Mouse (Mus musculus) embryonic facial prominence, embryonic 13.5 days (tissue): ENCODE data around the gene Ube3a. TPM values are rescaled to one million over a fixed set of nuclear protein-coding genes. Genes with fewer than 3 reads are reported as not detected.

Experiments used
- ATAC-seq: fragments of 200-750 bp; cut with Nextera tagmentation; 2 replicates; pipeline ENCODE4 v1.8.0; 2017; ENCODE audit warnings: low read depth; ENCODE audit not compliant: insufficient number of reproducible peaks, insufficient read depth, low FRiP score, low TSS enrichment
- H3K27ac ChIP-seq: fragments of 300-500 bp; sonication (generic); 2 replicates; pipeline ENCODE4 v1.5.1; 2015; ENCODE audit warnings: moderate library complexity, mild to moderate bottlenecking, inconsistent platforms
- H3K27me3 ChIP-seq: fragments of 300-500 bp; sonication (generic); 2 replicates; pipeline ENCODE4 v1.6.1; 2015; ENCODE audit warnings: mild to moderate bottlenecking, inconsistent platforms
- H3K36me3 ChIP-seq: fragments of 300-500 bp; sonication (generic); 2 replicates; pipeline ENCODE4 v1.6.1; 2015; ENCODE audit warnings: mild to moderate bottlenecking, inconsistent platforms
- H3K4me1 ChIP-seq: fragments of 300-500 bp; sonication (generic); 2 replicates; pipeline ENCODE4 v1.6.1; 2015; ENCODE audit warnings: inconsistent platforms
- H3K4me2 ChIP-seq: fragments of 300-500 bp; sonication (generic); 2 replicates; pipeline ENCODE4 v1.6.1; 2015; ENCODE audit warnings: moderate library complexity, mild to moderate bottlenecking, inconsistent platforms
- H3K4me3 ChIP-seq: fragments of 300-500 bp; sonication (generic); 2 replicates; pipeline ENCODE4 v1.5.1; 2015; ENCODE audit warnings: mild to moderate bottlenecking, inconsistent platforms
- H3K9ac ChIP-seq: fragments of 300-500 bp; sonication (generic); 2 replicates; pipeline ENCODE4 v1.6.1; 2015; ENCODE audit warnings: mild to moderate bottlenecking, inconsistent platforms
- H3K9me3 ChIP-seq: fragments of 300-500 bp; sonication (generic); 2 replicates; pipeline ENCODE4 v1.6.1; 2016; ENCODE audit warnings: inconsistent platforms
- WGBS: fragments of 180-500 bp; shearing (Covaris S2); methylation state at CpG from one replicate; pipeline ENCODE4 v1.1.7; 2015; ENCODE audit warnings: mixed read lengths; 5-methylcytosine and 5-hydroxymethylcytosine counted together
- polyA plus RNA-seq: library from polyadenylated mRNA; unstranded; fragments of >200 nt; fragmentation: Nextera tagmentation; extraction: Ambion mirVana; gene quantifications from 2 replicates; pipeline ENCODE4 v1.2.1, GENCODE M21; 2015

The Ube3a gene
- 134 and 143 TPM in 2 replicates for polyA plus RNA-seq

- peak; percentile 98 for ATAC-seq
- H3K36me3 ChIP-seq: no peaks in the 10 kb centered on the region
- peaks cover 10% of the 10 kb centered on the region; the same call in 1 of the 2 replicates for H3K4me1 ChIP-seq
- no peaks in the 10 kb centered on the region for H3K9me3 ChIP-seq
- under 1% methylated on average over 50 of the region's 50 CpGs for WGBS
- peak within 1 kb of the TSS; percentile 98 for H3K4me3 ChIP-seq
- peak within 1 kb of the TSS; percentile 99 for H3K9ac ChIP-seq
- H3K27ac ChIP-seq: peak within 1 kb of the TSS; percentile 98
- peak within 1 kb of the TSS; percentile 68 for H3K4me2 ChIP-seq
- no peaks in the 10 kb centered on the region for H3K27me3 ChIP-seq
These were observed at the start of gene Ube3a for GRCm38 (mm10) chr7:59228045-59228865. TSS of gene Ube3a (plus strand) at chr7:59228750.

- no peaks in the 10 kb centered on the region for H3K4me1 ChIP-seq
- no peaks in the 10 kb centered on the region for H3K36me3 ChIP-seq
- ATAC-seq: no peak
- H3K9me3 ChIP-seq: no peaks in the 10 kb centered on the region
- H3K4me2 ChIP-seq: no peak overlapping the region
- no peak overlapping the region for H3K27ac ChIP-seq
- H3K27me3 ChIP-seq: no peaks in the 10 kb centered on the region
- H3K9ac ChIP-seq: no peak overlapping the region
- no peak overlapping the region for H3K4me3 ChIP-seq
These were observed 35.7 kb upstream of the Ube3a start for GRCm38 (mm10) chr7:59192831-59193230.

DNA sequence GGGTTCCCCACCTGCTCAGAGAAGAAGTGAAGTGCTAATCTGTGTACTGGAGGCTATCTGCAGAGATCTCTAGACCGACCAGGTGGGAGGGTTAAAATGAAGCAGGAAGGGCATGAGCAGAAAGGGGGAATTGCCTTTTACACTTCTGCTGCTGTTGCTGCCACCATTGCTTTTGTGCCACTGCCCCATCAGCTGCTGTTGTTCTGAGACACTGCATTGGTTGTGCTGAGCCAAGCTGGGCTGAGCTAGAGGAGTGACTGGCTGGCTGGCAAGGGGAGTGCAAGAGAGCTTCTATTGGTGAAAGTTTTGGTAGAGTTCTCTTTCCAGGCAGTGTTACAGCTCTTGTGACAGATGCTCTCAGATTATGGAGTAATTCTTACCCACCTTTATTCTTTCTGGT is 13.6 kb upstream of the Ube3a start:
- no peak overlapping the region for H3K27ac ChIP-seq
- WGBS: 83% methylated on average over 1 of the region's 1 CpGs
- H3K36me3 ChIP-seq: no peaks in the 10 kb centered on the region
- H3K4me2 ChIP-seq: no peak overlapping the region
- ATAC-seq: no peak
- H3K4me3 ChIP-seq: no peak overlapping the region
- no peaks in the 10 kb centered on the region for H3K27me3 ChIP-seq
- no peak overlapping the region for H3K9ac ChIP-seq
- H3K4me1 ChIP-seq: no peaks in the 10 kb centered on the region
- 0 out of 2 replicates have a peak, but pooled peaks cover 3% of the 10 kb centered on the region for H3K9me3 ChIP-seq

- no peak overlapping the region for H3K9ac ChIP-seq
- no peaks in the 10 kb centered on the region for H3K27me3 ChIP-seq
- H3K9me3 ChIP-seq: no peaks in the 10 kb centered on the region
- 93% methylated on average over 1 of the region's 1 CpGs for WGBS
- H3K4me2 ChIP-seq: no peak overlapping the region
- no peak overlapping the region for H3K27ac ChIP-seq
- H3K36me3 ChIP-seq: no peaks in the 10 kb centered on the region
- H3K4me3 ChIP-seq: no peak overlapping the region
- no peaks in the 10 kb centered on the region for H3K4me1 ChIP-seq
- ATAC-seq: no peak
These were observed 7.3 kb upstream of the Ube3a start for GRCm38 (mm10) chr7:59221244-59221643.

DNA sequence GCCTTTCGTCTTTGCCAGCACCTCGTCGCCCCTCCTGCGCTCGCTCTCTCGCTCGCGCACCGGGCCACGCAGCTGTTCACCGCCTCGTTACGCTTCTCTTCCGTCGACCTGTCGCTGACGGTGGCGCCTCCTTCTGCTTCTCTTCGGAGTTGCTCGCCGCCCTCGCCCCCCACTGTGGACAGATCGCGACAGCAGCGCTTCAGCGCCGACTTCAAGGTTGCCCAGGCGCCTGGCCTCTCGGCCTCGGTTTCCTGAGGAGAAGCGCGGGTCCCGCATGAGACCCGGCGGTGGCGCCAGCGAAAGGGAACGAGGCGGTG is 274 bp downstream of the Ube3a start:
- H3K4me2 ChIP-seq: peak overlapping the region; percentile 68
- WGBS: under 1% methylated on average over 36 of the region's 39 CpGs
- H3K27me3 ChIP-seq: no peaks in the 10 kb centered on the region
- peak overlapping the region; percentile 98 for H3K27ac ChIP-seq
- peak; percentile 78 for ATAC-seq
- H3K9ac ChIP-seq: peak overlapping the region; percentile 99
- no peaks in the 10 kb centered on the region for H3K36me3 ChIP-seq
- H3K4me1 ChIP-seq: peaks cover 10% of the 10 kb centered on the region; the same call in 1 of the 2 replicates
- H3K9me3 ChIP-seq: no peaks in the 10 kb centered on the region
- peak overlapping the region; percentile 98 for H3K4me3 ChIP-seq

DNA sequence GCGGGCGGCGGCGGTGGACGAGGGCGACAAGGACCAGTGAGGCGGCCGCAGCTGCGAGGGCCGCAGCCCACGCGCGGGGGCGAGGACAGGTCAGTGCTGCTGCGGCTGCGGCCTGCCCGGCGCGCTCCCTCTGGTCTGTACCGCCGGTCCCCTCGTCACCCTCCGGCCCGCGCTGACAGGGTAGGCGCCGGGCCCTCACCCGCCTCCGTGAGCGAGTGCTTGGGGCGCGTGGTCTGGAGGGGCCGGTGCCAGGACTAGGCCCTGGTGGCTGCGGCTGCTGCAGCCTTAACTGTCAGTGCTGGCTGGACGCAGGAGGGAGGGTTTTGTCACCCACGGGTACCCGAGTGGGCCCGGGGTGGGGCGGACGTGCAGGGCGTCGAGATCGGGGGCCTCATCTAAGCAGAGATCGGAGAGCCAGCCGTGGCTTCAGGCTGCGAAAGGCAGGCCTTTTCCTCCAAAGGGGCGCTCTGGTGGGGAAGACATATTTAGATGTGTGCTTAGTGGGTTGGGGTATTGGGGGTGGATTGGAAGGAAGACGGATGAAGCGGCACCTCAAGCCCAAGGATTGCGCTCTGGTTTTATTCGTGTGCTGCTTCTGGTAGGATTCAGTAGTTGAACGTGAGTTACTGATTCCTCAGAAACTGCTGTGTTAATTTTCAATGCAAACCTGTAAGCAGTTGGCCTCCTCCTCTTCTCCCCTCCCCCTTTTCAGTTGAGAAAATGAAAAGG is 797 bp downstream of the Ube3a start:
- H3K27ac ChIP-seq: peak overlapping the region; percentile 98
- no peaks in the 10 kb centered on the region for H3K27me3 ChIP-seq
- ATAC-seq: peak; percentile 50
- no peaks in the 10 kb centered on the region for H3K9me3 ChIP-seq
- H3K9ac ChIP-seq: peak overlapping the region; percentile 99
- WGBS: under 1% methylated on average over 52 of the region's 52 CpGs
- peak overlapping the region; percentile 98 for H3K4me3 ChIP-seq
- peaks cover 10% of the 10 kb centered on the region; the same call in 1 of the 2 replicates for H3K4me1 ChIP-seq
- H3K36me3 ChIP-seq: no peaks in the 10 kb centered on the region
- H3K4me2 ChIP-seq: peak overlapping the region; percentile 68

GRCm38 (mm10) chr7:59230304-59230703 is 1.8 kb downstream of the Ube3a start:
- Histone ChIP-seq H3K27ac (no peak overlapping the region), H3K4me2 (peak overlapping the region; percentile 68), H3K36me3 (no peaks in the 10 kb centered on the region), H3K4me1 (peaks cover 10% of the 10 kb centered on the region; the same call in 1 of the 2 replicates), H3K9ac (no peak overlapping the region), H3K27me3 (no peaks in the 10 kb centered on the region), H3K9me3 (no peaks in the 10 kb centered on the region), H3K4me3 (peak overlapping the region; percentile 98)
- WGBS: 58% methylated on average over 4 of the region's 4 CpGs
- ATAC-seq: no peak

- 48% methylated on average over 5 of the region's 5 CpGs for WGBS
- H3K36me3 ChIP-seq: no peaks in the 10 kb centered on the region
- peak overlapping the region; percentile 68 for H3K4me2 ChIP-seq
- no peaks in the 10 kb centered on the region for H3K9me3 ChIP-seq
- no peak overlapping the region for H3K27ac ChIP-seq
- no peak for ATAC-seq
- peaks cover 10% of the 10 kb centered on the region; the same call in 1 of the 2 replicates for H3K4me1 ChIP-seq
- H3K27me3 ChIP-seq: no peaks in the 10 kb centered on the region
- H3K9ac ChIP-seq: no peak overlapping the region
- H3K4me3 ChIP-seq: peak overlapping the region; percentile 98
These were observed 2.2 kb downstream of the Ube3a start for GRCm38 (mm10) chr7:59230768-59231167.

DNA sequence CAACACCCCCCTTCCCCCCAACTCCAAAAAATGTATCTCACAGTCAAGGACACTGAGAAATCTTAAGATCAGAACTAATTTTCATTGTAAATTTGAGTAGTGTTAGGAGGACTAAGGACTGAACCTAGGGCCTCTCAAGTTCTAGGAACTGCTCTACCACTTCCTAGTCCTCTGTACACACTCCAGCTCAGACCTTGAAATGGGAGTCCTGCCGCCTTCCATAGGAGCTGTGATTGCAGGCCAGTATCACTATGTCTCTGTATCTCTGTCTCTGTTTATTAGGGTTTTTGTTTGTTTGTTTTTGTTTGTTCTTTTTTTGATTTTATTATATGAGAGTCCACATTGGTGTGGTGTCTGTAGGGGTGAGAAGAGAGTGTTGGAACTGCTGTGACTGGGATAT is 3.4 kb downstream of the Ube3a start:
- Histone ChIP-seq H3K9me3 (no peaks in the 10 kb centered on the region), H3K4me1 (peaks cover 10% of the 10 kb centered on the region; the same call in 1 of the 2 replicates), H3K4me3 (no peak overlapping the region), H3K27ac (no peak overlapping the region), H3K4me2 (peak overlapping the region; percentile 7; the same call in 1 of the 2 replicates), H3K27me3 (no peaks in the 10 kb centered on the region), H3K36me3 (no peaks in the 10 kb centered on the region), H3K9ac (no peak overlapping the region)
- no peak for ATAC-seq
- WGBS: 65% methylated on average over 1 of the region's 1 CpGs

DNA sequence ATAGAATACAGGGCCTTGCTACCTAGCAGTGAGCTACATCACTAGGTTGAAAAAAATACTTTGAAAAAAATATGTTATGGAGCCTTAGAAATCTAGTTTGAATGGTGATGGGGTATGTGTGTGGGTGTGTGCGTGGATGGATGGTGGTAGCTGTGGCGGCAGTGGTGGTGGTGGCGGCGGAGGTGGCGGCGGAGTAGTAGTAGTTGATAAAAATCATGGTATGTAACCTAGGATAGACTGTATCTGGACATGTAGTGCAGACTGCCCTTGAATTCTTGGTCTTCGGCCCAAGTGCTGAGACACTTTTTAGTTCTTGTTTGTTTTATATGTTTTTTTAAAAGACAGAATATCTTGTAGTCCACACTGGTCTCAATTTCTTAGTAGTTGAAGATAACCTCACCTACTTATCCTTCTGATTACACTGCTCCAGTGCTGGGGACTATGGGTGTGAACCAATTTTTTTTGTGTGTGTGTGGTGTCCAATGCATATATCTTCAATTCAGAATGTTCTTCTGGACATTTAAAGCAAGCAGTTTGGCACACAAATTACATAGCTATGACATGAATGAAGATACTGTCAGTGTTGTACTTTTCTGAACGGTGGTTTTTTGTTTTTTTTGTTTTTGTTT is 6.3 kb downstream of the Ube3a start:
- peaks cover 10% of the 10 kb centered on the region; the same call in 1 of the 2 replicates for H3K4me1 ChIP-seq
- H3K9ac ChIP-seq: no peak overlapping the region
- WGBS: 91% methylated on average over 8 of the region's 8 CpGs
- ATAC-seq: no peak
- H3K9me3 ChIP-seq: no peaks in the 10 kb centered on the region
- H3K27ac ChIP-seq: no peak overlapping the region
- H3K36me3 ChIP-seq: no peaks in the 10 kb centered on the region
- no peak overlapping the region for H3K4me3 ChIP-seq
- H3K27me3 ChIP-seq: no peaks in the 10 kb centered on the region
- H3K4me2 ChIP-seq: no peak overlapping the region

DNA sequence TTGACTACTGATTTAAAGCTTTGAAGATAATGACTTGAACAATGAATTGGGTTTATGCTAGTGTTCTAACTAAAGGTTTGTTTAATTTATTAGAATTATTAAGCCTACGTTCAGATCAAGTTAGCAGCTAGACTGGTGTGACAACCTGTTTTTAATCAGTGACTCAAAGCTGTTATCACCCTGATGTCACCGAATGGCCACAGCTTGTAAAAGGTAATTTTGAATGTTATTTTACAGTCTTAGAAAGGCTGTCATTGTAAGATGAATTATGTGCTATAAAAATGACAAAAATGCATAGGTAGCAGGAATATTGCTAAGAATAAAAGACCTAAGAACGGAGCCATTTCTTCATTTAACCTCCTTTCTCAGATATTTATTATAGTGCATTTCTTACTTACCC is 14.7 kb downstream of the Ube3a start:
- Histone ChIP-seq H3K9ac (no peak overlapping the region), H3K4me3 (no peak overlapping the region), H3K27me3 (no peaks in the 10 kb centered on the region), H3K4me1 (no peaks in the 10 kb centered on the region), H3K36me3 (peaks cover 6% of the 10 kb centered on the region), H3K4me2 (no peak overlapping the region), H3K9me3 (no peaks in the 10 kb centered on the region), H3K27ac (no peak overlapping the region)
- 72% methylated on average over 3 of the region's 3 CpGs for WGBS
- ATAC-seq: no peak
